Mouse (Mus musculus): ENCODE measurements around the gene Gbp8. TPM values are rescaled to one million over a fixed set of nuclear protein-coding genes. Genes with fewer than 3 reads are reported as not detected.
"Not testable (repeated sequence)": the region's sequence is repeated elsewhere in the genome, so short reads cannot be mapped to it uniquely, and the experiment has no call there.

Gbp8 gene
- polyA plus RNA-seq (2015; fragmentation: Nextera tagmentation; extraction: Ambion mirVana): 0.41 and 5.2 TPM in 2 replicates

DNA sequence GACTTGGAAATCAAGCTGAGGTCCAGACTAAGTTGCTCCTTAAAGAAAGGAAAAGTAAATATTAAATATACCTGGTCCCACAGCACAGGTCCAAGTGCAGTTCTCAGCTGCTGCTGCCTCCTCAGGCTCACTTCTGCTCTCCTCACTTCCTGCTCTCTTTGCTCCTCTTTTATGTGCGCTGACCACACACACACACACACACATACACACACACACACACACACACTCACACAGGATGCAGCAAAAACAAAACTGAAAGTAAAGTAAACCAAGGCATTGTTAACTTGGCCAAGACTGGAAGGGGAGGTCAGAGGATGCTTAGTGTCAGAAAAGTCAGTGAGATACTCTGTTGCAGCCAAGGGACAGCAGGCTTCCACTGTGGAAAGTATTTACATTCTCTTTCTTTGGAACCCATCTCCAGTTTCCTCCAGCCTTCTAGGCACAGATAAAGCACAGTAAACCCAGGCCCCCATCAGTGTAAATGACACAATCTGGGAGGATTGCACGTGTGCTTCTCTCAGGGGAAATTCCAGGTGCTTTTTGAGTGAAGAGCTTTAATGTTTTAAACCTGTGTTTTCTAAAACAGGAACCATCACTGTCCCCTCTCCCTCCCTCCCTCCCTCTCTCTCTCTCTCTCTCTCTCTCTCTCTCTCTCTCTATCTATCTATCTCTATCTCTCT, at the start of gene Gbp8, which contains the start of the genes Gbp9 and Gbp4:
Gene Gbp8, minus strand, starts transcription at position 132 of the 680 bp plus-strand sequence.
Gene Gbp9, minus strand, starts transcription at position 131 of the 680 bp plus-strand sequence.
Gene Gbp4, minus strand, starts transcription at position 178 of the 680 bp plus-strand sequence.
- not testable (repeated sequence) for H3K27me3 ChIP-seq (replicated peaks); H3K4me3 ChIP-seq (replicated peaks); H3K9me3 ChIP-seq (replicated peaks); H3K4me1 ChIP-seq; H3K36me3 ChIP-seq; H3K4me2 ChIP-seq; H3K27ac ChIP-seq (replicated peaks); H3K9ac ChIP-seq (replicated peaks); ATAC-seq (ENCODE audit: low FRiP score)
- 47% methylated on average over 2 of the region's 2 CpGs for WGBS

DNA sequence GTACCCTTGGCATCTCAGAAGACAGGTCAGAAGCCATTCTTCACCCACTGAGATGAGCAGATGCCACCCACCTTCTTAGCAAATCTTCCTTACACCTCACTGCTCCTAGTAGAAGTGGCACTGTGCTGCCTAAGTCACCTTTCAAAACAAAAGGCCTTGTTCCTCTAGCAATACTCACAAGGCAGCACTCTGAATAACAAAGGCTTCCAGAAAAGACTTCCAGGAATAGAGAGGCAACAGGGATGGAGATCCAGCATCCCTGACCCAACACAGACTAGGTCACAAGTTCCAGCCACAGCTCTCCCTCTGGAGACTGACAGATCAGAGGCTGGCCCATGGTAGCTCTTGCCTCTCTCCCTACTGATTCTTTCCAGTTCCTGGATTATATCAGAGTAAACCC, 42.1 kb upstream of the Gbp8 start:
- Histone ChIP-seq H3K4me1 (no peaks in the 10 kb centered on the region), H3K9me3 (replicated peaks) (no peaks in the 10 kb centered on the region), H3K36me3 (no peaks in the 10 kb centered on the region), H3K27ac (replicated peaks) (no peak overlapping the region), H3K27me3 (replicated peaks) (no peaks in the 10 kb centered on the region), H3K9ac (replicated peaks) (no peak overlapping the region), H3K4me2 (no peak overlapping the region), H3K4me3 (replicated peaks) (no peak overlapping the region)
- no peak for ATAC-seq (ENCODE audit: low FRiP score)

DNA sequence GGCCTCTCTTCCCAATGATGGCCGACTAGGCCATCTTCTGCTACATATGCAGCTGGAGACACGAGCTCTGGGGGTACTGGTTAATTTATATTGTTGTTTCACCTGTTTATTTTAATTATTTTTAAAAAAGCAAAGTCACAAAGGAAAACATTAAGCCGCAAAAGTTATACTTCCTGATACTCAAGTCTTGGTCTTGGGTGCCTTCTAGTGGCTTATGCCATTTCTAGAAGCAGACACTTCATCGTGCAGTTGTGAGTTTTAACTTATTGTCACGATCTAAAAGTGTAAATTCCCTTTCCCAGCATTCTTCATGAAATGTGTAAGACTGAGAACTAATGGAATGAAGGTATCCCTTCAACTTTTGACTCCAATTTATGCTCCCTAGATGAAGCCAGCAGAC, 17.2 kb upstream of the Gbp8 start:
- Histone ChIP-seq H3K27me3 (replicated peaks) (no peaks in the 10 kb centered on the region), H3K9me3 (replicated peaks) (no peaks in the 10 kb centered on the region), H3K9ac (replicated peaks) (no peak overlapping the region), H3K4me2 (no peak overlapping the region), H3K4me1 (no peaks in the 10 kb centered on the region), H3K4me3 (replicated peaks) (no peak overlapping the region), H3K36me3 (no peaks in the 10 kb centered on the region), H3K27ac (replicated peaks) (no peak overlapping the region)
- WGBS: 85% methylated on average over 5 of the region's 5 CpGs
- no peak for ATAC-seq (ENCODE audit: low FRiP score)

DNA sequence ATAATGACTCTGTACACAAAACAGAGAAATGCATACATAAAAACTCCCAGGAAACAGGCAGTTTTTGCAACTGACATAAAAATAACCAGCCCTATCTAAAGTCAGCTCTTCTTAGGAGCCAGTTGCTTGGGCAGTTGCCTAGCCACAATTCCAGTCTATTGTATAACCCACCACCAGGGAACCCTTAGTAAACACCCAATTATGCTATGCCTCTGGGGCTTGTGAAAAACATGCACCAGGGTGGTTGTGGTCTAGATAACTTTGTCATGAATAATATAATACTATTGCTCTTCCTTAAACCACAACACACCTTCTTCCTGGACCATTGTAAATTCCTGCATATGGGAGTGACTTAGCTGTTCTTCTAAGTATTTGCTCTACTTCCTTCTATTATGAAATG, 14.7 kb upstream of the Gbp8 start:
- H3K27ac ChIP-seq (replicated peaks): no peak overlapping the region
- ATAC-seq (ENCODE audit: low FRiP score): no peak
- no peak overlapping the region for H3K4me3 ChIP-seq (replicated peaks)
- no peak overlapping the region for H3K9ac ChIP-seq (replicated peaks)
- no peaks in the 10 kb centered on the region for H3K4me1 ChIP-seq
- no peak overlapping the region for H3K4me2 ChIP-seq
- no peaks in the 10 kb centered on the region for H3K9me3 ChIP-seq (replicated peaks)
- no peaks in the 10 kb centered on the region for H3K27me3 ChIP-seq (replicated peaks)
- H3K36me3 ChIP-seq: no peaks in the 10 kb centered on the region

DNA sequence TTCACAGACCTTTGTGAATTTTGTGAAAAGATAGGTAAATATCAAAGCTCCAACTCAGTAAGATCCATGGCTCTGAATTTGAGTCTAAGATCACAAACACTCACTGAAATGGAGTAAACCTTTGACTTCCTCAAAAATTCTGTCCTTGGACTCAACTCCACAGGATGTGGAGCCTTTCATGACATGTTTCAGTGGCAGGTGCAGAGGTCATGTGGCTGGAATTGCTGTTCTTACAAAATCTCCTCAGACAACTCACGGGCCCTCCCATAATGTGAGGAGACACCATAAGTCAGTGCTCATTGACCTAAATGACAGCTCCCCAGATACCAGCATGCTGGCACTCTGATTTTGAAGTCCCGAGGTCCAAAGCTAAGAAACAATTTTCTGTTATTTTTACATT, 8.7 kb upstream of the Gbp8 start:
- not testable (repeated sequence) for H3K27ac ChIP-seq (replicated peaks); H3K9me3 ChIP-seq (replicated peaks); H3K4me1 ChIP-seq; ATAC-seq (ENCODE audit: low FRiP score); H3K9ac ChIP-seq (replicated peaks); H3K36me3 ChIP-seq; H3K4me2 ChIP-seq; H3K4me3 ChIP-seq (replicated peaks); H3K27me3 ChIP-seq (replicated peaks)
- 65% methylated on average over 2 of the region's 2 CpGs for WGBS

DNA sequence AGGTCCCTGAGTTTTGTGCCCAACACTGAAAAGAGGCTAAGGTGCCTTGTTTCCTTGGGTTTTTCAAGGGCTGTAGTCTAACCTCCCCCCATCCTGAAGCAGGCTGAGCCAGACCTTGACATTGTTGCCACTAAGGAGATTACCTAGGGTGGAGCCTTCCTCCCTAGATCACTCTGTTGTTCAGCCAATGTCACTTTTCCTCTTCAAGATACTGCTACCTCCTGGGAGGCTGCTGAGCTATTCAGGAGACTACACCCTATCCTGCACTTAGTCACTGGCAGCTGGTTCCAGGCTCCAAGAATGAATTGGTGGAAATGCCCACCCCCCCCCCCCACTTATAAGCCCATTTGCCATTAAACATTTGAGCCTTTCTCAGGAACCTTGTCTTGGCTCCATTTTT, 7.1 kb upstream of the Gbp8 start:
- Histone ChIP-seq H3K27ac (replicated peaks) (no peak overlapping the region), H3K4me2 (no peak overlapping the region), H3K4me3 (replicated peaks) (no peak overlapping the region), H3K27me3 (replicated peaks) (no peaks in the 10 kb centered on the region), H3K36me3 (no peaks in the 10 kb centered on the region), H3K9ac (replicated peaks) (no peak overlapping the region), H3K4me1 (no peaks in the 10 kb centered on the region), H3K9me3 (replicated peaks) (no peaks in the 10 kb centered on the region)
- no peak for ATAC-seq (ENCODE audit: low FRiP score)

DNA sequence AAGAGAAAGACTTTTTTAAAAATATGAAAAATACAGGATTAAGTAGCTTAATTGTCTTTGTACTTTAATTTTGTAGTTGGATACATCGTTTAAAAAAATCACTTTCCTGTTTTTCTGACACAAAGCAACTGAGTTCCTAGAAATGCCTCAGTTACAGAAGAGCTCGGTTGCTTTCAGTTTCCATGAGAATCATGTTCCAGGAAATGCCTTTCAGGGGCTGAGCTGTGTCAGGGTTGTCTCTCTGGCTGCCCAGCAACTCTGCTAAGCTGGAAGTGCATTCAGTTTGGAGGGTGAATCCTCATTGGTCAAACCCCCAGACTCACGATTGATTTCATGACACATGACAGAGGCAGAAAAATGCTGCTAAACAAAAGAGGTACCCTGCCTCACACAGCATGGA, 6.4 kb upstream of the Gbp8 start:
- WGBS: 62% methylated on average over 3 of the region's 3 CpGs
- H3K27ac ChIP-seq (replicated peaks); H3K36me3 ChIP-seq; H3K9me3 ChIP-seq (replicated peaks); H3K4me3 ChIP-seq (replicated peaks); H3K4me2 ChIP-seq; H3K4me1 ChIP-seq; H3K27me3 ChIP-seq (replicated peaks); H3K9ac ChIP-seq (replicated peaks); ATAC-seq (ENCODE audit: low FRiP score): not testable (repeated sequence)

DNA sequence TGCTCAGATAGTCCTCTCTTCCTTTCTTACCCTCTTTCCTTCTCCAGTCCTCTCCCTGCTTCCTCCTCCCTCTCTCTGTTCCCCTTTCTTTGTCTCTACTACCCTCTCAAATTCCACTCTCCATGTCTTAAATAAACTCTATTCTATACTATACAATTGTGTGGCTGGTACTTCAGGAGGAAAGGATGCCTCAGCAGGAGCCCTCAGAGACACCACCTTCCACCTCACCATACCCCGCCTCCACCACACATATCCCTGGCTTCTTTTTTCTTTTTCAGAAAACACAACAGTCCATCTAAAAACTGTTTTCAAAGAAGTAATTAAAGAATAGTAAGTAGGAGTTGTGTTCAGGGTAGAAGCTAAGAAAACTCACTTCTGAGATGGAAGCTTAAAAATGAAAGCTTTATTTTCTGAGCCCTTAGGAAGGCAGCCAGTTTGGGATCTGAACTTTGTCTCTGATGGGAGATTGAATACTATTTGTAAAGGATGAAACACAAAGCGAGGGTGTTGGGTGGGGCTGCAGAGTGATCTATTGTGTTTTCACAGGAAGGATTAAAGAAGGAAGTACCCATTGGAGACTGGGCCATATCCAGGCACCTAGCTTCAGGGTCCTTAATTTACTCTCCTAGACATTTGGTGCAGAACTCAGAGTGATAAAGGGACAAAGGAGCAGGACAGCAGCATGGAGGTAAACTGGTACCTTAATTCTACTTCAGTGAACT, 910 bp upstream of the Gbp8 start:
- not testable (repeated sequence) for H3K4me1 ChIP-seq; H3K4me2 ChIP-seq; H3K27me3 ChIP-seq (replicated peaks); H3K27ac ChIP-seq (replicated peaks); H3K4me3 ChIP-seq (replicated peaks); H3K9me3 ChIP-seq (replicated peaks); ATAC-seq (ENCODE audit: low FRiP score); H3K36me3 ChIP-seq; H3K9ac ChIP-seq (replicated peaks)
- WGBS: 55% methylated on average over 2 of the region's 2 CpGs

DNA sequence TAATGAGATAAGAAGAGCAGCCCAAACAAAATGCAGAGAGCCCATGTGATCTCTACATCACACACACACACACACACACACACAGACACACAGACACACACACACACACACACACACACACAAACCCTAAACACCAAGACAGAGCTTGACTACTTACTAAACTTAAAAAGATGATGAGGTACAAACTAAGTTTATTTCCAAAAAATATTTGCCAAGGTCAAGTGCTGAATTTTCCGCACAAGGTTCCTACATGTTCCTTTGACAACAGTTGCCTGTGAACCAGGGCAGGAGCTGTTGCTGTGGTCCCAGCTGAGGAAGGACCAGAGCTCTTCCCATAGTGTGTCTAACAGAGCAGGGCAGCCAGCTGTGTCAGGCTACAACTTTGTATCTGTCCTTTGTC, 434 bp downstream of the Gbp8 start:
- 92% methylated on average over 1 of the region's 1 CpGs for WGBS
- H3K4me3 ChIP-seq (replicated peaks): no peak overlapping the region
- H3K36me3 ChIP-seq: no peaks in the 10 kb centered on the region
- no peak for ATAC-seq (ENCODE audit: low FRiP score)
- H3K27ac ChIP-seq (replicated peaks): no peak overlapping the region
- H3K27me3 ChIP-seq (replicated peaks): no peaks in the 10 kb centered on the region
- H3K9me3 ChIP-seq (replicated peaks): no peaks in the 10 kb centered on the region
- no peak overlapping the region for H3K4me2 ChIP-seq
- no peak overlapping the region for H3K9ac ChIP-seq (replicated peaks)
- no peaks in the 10 kb centered on the region for H3K4me1 ChIP-seq

DNA sequence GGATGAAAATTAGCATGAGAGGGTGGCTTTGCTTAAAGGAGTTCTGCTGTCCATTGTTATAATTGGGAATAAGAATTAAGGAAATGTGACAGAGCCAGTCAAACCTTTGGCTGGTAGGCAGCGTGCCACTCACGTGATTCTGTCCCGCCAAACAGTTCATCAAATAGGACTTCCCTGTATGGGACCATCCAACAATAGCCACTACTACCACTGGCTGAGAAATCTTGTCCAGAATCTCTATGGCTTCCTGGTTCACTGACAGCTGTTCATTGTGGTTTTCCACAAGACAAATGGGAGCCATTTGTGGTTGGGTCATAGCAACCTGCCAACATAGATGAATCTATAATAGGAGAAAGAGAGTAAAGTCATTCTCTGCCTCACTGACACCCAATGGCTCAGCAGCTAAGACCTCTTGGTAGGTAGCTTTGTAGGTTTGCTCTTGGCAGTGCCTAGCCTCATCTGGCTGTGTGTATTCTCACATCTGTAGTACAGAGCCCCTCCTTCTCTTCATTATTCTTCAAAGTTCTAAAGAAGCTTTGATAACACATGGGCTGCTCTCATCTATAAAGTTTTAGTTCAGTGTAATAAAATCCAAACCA, 2.5 kb downstream of the Gbp8 start:
- 87% methylated on average over 3 of the region's 3 CpGs for WGBS
- not testable (repeated sequence) for H3K36me3 ChIP-seq; H3K27me3 ChIP-seq (replicated peaks); H3K27ac ChIP-seq (replicated peaks); H3K9me3 ChIP-seq (replicated peaks); ATAC-seq (ENCODE audit: low FRiP score); H3K9ac ChIP-seq (replicated peaks); H3K4me2 ChIP-seq; H3K4me3 ChIP-seq (replicated peaks); H3K4me1 ChIP-seq

DNA sequence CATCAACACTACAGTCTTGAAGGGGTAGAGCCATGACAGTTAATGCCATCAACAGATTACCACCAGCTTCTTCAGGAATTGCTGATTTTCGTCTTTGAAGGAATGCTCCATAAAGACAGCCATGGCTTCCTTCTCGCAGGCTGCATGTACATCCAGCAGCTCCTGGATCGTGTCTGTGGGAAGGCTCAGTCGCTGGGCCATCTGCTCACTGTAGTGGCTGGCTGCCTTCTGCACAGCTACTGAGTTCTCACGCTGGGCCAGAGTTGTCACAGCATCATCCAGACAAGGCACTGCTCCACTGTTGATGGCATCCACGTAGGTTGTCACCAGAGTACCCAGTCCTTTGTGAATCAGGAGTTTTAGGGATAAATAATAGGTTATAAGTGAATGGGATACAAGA, 17.6 kb downstream of the Gbp8 start:
- H3K4me3 ChIP-seq (replicated peaks); H3K9ac ChIP-seq (replicated peaks); ATAC-seq (ENCODE audit: low FRiP score); H3K4me2 ChIP-seq; H3K27ac ChIP-seq (replicated peaks); H3K4me1 ChIP-seq; H3K36me3 ChIP-seq; H3K9me3 ChIP-seq (replicated peaks); H3K27me3 ChIP-seq (replicated peaks): not testable (repeated sequence)
- WGBS: 89% methylated on average over 6 of the region's 6 CpGs

DNA sequence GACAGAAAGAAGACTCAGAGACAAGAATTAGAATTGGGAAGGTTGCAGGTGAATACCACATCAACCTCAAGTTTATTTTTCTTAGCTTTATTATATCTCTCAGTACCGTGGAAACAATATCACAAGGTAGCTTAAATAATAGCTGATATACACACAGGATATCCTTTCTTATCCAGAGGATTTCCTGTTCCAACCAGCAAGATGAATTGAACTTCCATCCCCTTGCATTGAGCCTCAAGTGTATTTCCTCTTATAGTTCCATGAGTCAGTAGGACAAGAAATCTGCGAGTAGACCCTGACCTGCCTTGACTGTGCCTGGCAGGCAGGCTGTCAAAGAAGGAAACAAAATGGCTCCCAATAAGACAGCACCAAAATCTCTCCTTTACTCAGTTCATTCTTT, 23.6 kb downstream of the Gbp8 start:
- no peak overlapping the region for H3K27ac ChIP-seq (replicated peaks)
- 90% methylated on average over 2 of the region's 2 CpGs for WGBS
- ATAC-seq (ENCODE audit: low FRiP score): no peak

More for the DNA sequence above, 23.6 kb downstream of the Gbp8 start:
- Histone ChIP-seq H3K27me3 (replicated peaks) (no peaks in the 10 kb centered on the region), H3K36me3 (no peaks in the 10 kb centered on the region), H3K9me3 (replicated peaks) (no peaks in the 10 kb centered on the region), H3K4me2 (no peak overlapping the region), H3K9ac (replicated peaks) (no peak overlapping the region), H3K4me3 (replicated peaks) (no peak overlapping the region), H3K4me1 (no peaks in the 10 kb centered on the region)

Data from neural tube, embryonic 15.5 days (tissue).